Mouse (Mus musculus) kidney, adult 2 months (tissue): ENCODE data around the gene Ppp2r2c. TPM values are rescaled to one million over a fixed set of nuclear protein-coding genes. Genes with fewer than 3 reads are reported as not detected.

Experiments used
- DNase-seq: peaks from one replicate; pipeline ENCODE4 v3.0.0; 2021
- H3K27ac ChIP-seq: fragments of 200-500 bp; 2 replicates; pipeline ENCODE4 v1.5.1; 2012; ENCODE audit warnings: low read depth, low read length, control low read depth, inconsistent platforms; ENCODE audit not compliant: insufficient read depth
- H3K27me3 ChIP-seq: fragments of 200-500 bp; replicated peaks from 2 replicates; pipeline ENCODE4 v1.6.1; 2012; ENCODE audit warnings: mild to moderate bottlenecking, moderate library complexity, low read length, inconsistent platforms; ENCODE audit not compliant: control insufficient read depth, insufficient read depth
- H3K36me3 ChIP-seq: fragments of 200-500 bp; 2 replicates; pipeline ENCODE4 v1.6.1; 2012; ENCODE audit warnings: mild to moderate bottlenecking, moderate library complexity, low read length, inconsistent platforms; ENCODE audit not compliant: control insufficient read depth, insufficient read depth
- H3K4me1 ChIP-seq: fragments of 200-500 bp; 2 replicates; pipeline ENCODE4 v1.6.1; 2011; ENCODE audit warnings: low read length; ENCODE audit not compliant: control insufficient read depth, insufficient read depth
- H3K4me3 ChIP-seq: fragments of 200-500 bp; 2 replicates; pipeline ENCODE4 v1.5.1; 2011; ENCODE audit warnings: mild to moderate bottlenecking, low read depth, low read length, control low read depth; ENCODE audit not compliant: insufficient read depth
- CTCF ChIP-seq: fragments of 200-500 bp; conservative IDR thresholded peaks from 2 replicates; pipeline ENCODE4 v1.5.1; 2011; ENCODE audit warnings: low read depth, mild to moderate bottlenecking, control low read depth, low read length, moderate library complexity, mixed read lengths; ENCODE audit not compliant: insufficient read depth, insufficient read length
- POLR2A ChIP-seq: fragments of 200-500 bp; IDR thresholded peaks from one replicate; pipeline ENCODE4 v1.6.1; 2011; ENCODE audit warnings: low read depth, low read length, control low read depth
- WGBS: fragments of 180-500 bp; shearing (Covaris S2); methylation state at CpG from one replicate; pipeline ENCODE4 v1.1.7; 2018; 5-methylcytosine and 5-hydroxymethylcytosine counted together
- polyA plus RNA-seq: library from polyadenylated mRNA; depleted of rRNA; stranded (reverse); fragments of >200 nt; gene quantifications from 2 replicates; pipeline ENCODE4 v1.2.3, GENCODE M21; 2012

The Ppp2r2c gene
- polyA plus RNA-seq, 1 experiment = 0.58 TPM

- Histone ChIP-seq H3K4me1 (no peaks in the 10 kb centered on the region), H3K27me3 (no peaks in the 10 kb centered on the region), H3K4me3 (no peak overlapping the region), H3K27ac (no peak overlapping the region), H3K36me3 (no peaks in the 10 kb centered on the region)
- TF ChIP-seq CTCF = no peak
- DNase-seq = no peak
- 76% methylated on average over 3 of the region's 3 CpGs for WGBS
These were observed 46.9 kb downstream of the Ppp2r2c start for GRCm38 (mm10) chr5:36915256-36915655.

- H3K27ac ChIP-seq = no peak overlapping the region
- no peaks in the 10 kb centered on the region for H3K36me3 ChIP-seq
- no peaks in the 10 kb centered on the region for H3K27me3 ChIP-seq
- TF ChIP-seq CTCF (no peak), POLR2A (no peak)
- no peak overlapping the region for H3K4me3 ChIP-seq
- 85% methylated on average over 4 of the region's 4 CpGs for WGBS
- no peak for DNase-seq
- no peaks in the 10 kb centered on the region for H3K4me1 ChIP-seq
These were observed 48.3 kb downstream of the Ppp2r2c start for GRCm38 (mm10) chr5:36916581-36916980.

GRCm38 (mm10) chr5:36917245-36917644 lies 48.9 kb downstream of the Ppp2r2c start:
- whole genome bisulfite sequencing = 75% methylated on average over 4 of the region's 4 CpGs

GRCm38 (mm10) chr5:36918016-36918415 lies 49.7 kb downstream of the Ppp2r2c start:
- 76% methylated on average over 7 of the region's 7 CpGs for WGBS
- TF ChIP-seq CTCF (no peak), POLR2A (no peak)
- no peaks in the 10 kb centered on the region for H3K36me3 ChIP-seq

More at GRCm38 (mm10) chr5:36917245-36917644, 48.9 kb downstream of the Ppp2r2c start:
- no peak for DNase-seq
- no peak for TF ChIP-seq CTCF
- no peak for TF ChIP-seq POLR2A
- Histone ChIP-seq H3K27ac (no peak overlapping the region), H3K4me3 (no peak overlapping the region), H3K4me1 (no peaks in the 10 kb centered on the region), H3K27me3 (no peaks in the 10 kb centered on the region), H3K36me3 (no peaks in the 10 kb centered on the region)

GRCm38 (mm10) chr5:36920072-36920471 lies 51.8 kb downstream of the Ppp2r2c start:
- Histone ChIP-seq H3K27ac (no peak overlapping the region), H3K27me3 (no peaks in the 10 kb centered on the region), H3K4me1 (no peaks in the 10 kb centered on the region), H3K36me3 (no peaks in the 10 kb centered on the region), H3K4me3 (no peak overlapping the region)
- TF ChIP-seq POLR2A (no peak), CTCF (peak; percentile 37; the same call in 1 of the 2 replicates)
- no peak for DNase-seq
- WGBS = 28% methylated on average over 1 of the region's 1 CpGs

More at GRCm38 (mm10) chr5:36918016-36918415, 49.7 kb downstream of the Ppp2r2c start:
- Histone ChIP-seq H3K4me3 (no peak overlapping the region), H3K4me1 (no peaks in the 10 kb centered on the region), H3K27ac (no peak overlapping the region), H3K27me3 (no peaks in the 10 kb centered on the region)
- DNase-seq = no peak

GRCm38 (mm10) chr5:36921871-36922270 lies 53.6 kb downstream of the Ppp2r2c start:
- Histone ChIP-seq H3K27me3 (no peaks in the 10 kb centered on the region), H3K4me3 (no peak overlapping the region), H3K36me3 (no peaks in the 10 kb centered on the region), H3K27ac (no peak overlapping the region), H3K4me1 (no peaks in the 10 kb centered on the region)
- no peak for DNase-seq
- no peak for TF ChIP-seq POLR2A
- TF ChIP-seq CTCF = no peak
- WGBS = 83% methylated on average over 1 of the region's 1 CpGs

- DNase-seq = no peak
- H3K36me3 ChIP-seq = no peaks in the 10 kb centered on the region
- H3K27me3 ChIP-seq = no peaks in the 10 kb centered on the region
- H3K4me3 ChIP-seq = no peak overlapping the region
- 70% methylated on average over 10 of the region's 10 CpGs for WGBS
- TF ChIP-seq CTCF (no peak), POLR2A (no peak)
- no peaks in the 10 kb centered on the region for H3K4me1 ChIP-seq
- H3K27ac ChIP-seq = no peak overlapping the region
These were observed 54.5 kb downstream of the Ppp2r2c start for GRCm38 (mm10) chr5:36922811-36923210.
